Mouse (Mus musculus): ENCODE results near the gene Irf3. TPM values are rescaled to one million over a fixed set of nuclear protein-coding genes. Genes with fewer than 3 reads are reported as not detected.

Irf3 gene
- polyA plus RNA-seq, 1 experiment from 2014 or later, result 55.7 TPM

- Histone ChIP-seq H3K27ac (replicated peaks) (peak overlapping the region; percentile 96), H3K9me3 (ENCODE audit: control insufficient read depth, low read length) (no peaks in the 10 kb centered on the region), H3K9ac (ENCODE audit: low read length) (peak overlapping the region; percentile 93), H3K4me2 (replicated peaks; ENCODE audit: low read depth) (peak overlapping the region; percentile 86), H3K4me1 (replicated peaks; ENCODE audit: control insufficient read depth, insufficient read depth) (no peaks in the 10 kb centered on the region), H3K4me3 (ENCODE audit: low read depth, low read length) (peak overlapping the region; percentile 90), H3K36me3 (ENCODE audit: control insufficient read depth, insufficient read depth, low read length) (peaks cover 15% of the 10 kb centered on the region), H3K27me3 (ENCODE audit: control insufficient read depth, insufficient read depth, low read length) (no peaks in the 10 kb centered on the region)
- ATAC-seq (ENCODE audit: low FRiP score, low TSS enrichment), result no peak
- peak; percentile 75 for DNase-seq (ENCODE audit: low spot score)
- TF ChIP-seq EP300 (optimal IDR thresholded peaks at IDR 0.05) (no peak), CTCF (IDR thresholded peaks at IDR 0.05; ENCODE audit: low read depth) (peak; percentile 62)
- under 1% methylated on average over 38 of the region's 45 CpGs for whole genome bisulfite sequencing
Measured at GRCm38 (mm10) chr7:44985595-44986191, 11.8 kb upstream of the Irf3 start.

GRCm38 (mm10) chr7:44986192-44986878 is 11.1 kb upstream of the Irf3 start, which contains the start of gene Prmt1:
Gene Prmt1 (minus strand): TSS chr7:44986568.
- WGBS, result under 1% methylated on average over 42 of the region's 42 CpGs
- no peak for TF ChIP-seq CTCF (IDR thresholded peaks at IDR 0.05; ENCODE audit: low read depth)
- TF ChIP-seq EP300 (optimal IDR thresholded peaks at IDR 0.05), result peak; percentile 90
- H3K36me3 ChIP-seq (ENCODE audit: control insufficient read depth, insufficient read depth, low read length), result peaks cover 11% of the 10 kb centered on the region

GRCm38 (mm10) chr7:44986879-44987718 is 10.3 kb upstream of the Irf3 start:
- H3K9me3 ChIP-seq (ENCODE audit: control insufficient read depth, low read length), result no peaks in the 10 kb centered on the region
- DNase-seq (ENCODE audit: low spot score), result no peak
- no peaks in the 10 kb centered on the region for H3K27me3 ChIP-seq (ENCODE audit: control insufficient read depth, insufficient read depth, low read length)
- peak; percentile 53 for ATAC-seq (ENCODE audit: low FRiP score, low TSS enrichment)
- H3K4me3 ChIP-seq (ENCODE audit: low read depth, low read length), result peak overlapping the region; percentile 51
- peaks cover 3% of the 10 kb centered on the region; the same call in 1 of the 2 replicates for H3K36me3 ChIP-seq (ENCODE audit: control insufficient read depth, insufficient read depth, low read length)
- TF ChIP-seq EP300 (optimal IDR thresholded peaks at IDR 0.05) (no peak), CTCF (IDR thresholded peaks at IDR 0.05; ENCODE audit: low read depth) (no peak)
- no peaks in the 10 kb centered on the region for H3K4me1 ChIP-seq (replicated peaks; ENCODE audit: control insufficient read depth, insufficient read depth)
- H3K4me2 ChIP-seq (replicated peaks; ENCODE audit: low read depth), result peak overlapping the region; percentile 53
- WGBS, result under 1% methylated on average over 29 of the region's 29 CpGs
- H3K9ac ChIP-seq (ENCODE audit: low read length), result peak overlapping the region; percentile 67
- peak overlapping the region; percentile 82 for H3K27ac ChIP-seq (replicated peaks)

More at GRCm38 (mm10) chr7:44986192-44986878, 11.1 kb upstream of the Irf3 start, which contains the start of gene Prmt1:
- Histone ChIP-seq H3K27ac (replicated peaks) (peak within 1 kb of the TSS; percentile 96), H3K4me3 (ENCODE audit: low read depth, low read length) (peak within 1 kb of the TSS; percentile 90), H3K27me3 (ENCODE audit: control insufficient read depth, insufficient read depth, low read length) (no peaks in the 10 kb centered on the region), H3K4me1 (replicated peaks; ENCODE audit: control insufficient read depth, insufficient read depth) (no peaks in the 10 kb centered on the region), H3K9me3 (ENCODE audit: control insufficient read depth, low read length) (no peaks in the 10 kb centered on the region), H3K9ac (ENCODE audit: low read length) (peak within 1 kb of the TSS; percentile 93), H3K4me2 (replicated peaks; ENCODE audit: low read depth) (peak within 1 kb of the TSS; percentile 86)
- peak; percentile 97 for ATAC-seq (ENCODE audit: low FRiP score, low TSS enrichment)
- DNase-seq (ENCODE audit: low spot score), result peak; percentile 98

GRCm38 (mm10) chr7:44996672-44997071 is 776 bp upstream of the Irf3 start:
- Histone ChIP-seq H3K4me2 (replicated peaks; ENCODE audit: low read depth) (peak overlapping the region; percentile 79), H3K27ac (replicated peaks) (peak overlapping the region; percentile 56), H3K9me3 (ENCODE audit: control insufficient read depth, low read length) (no peaks in the 10 kb centered on the region), H3K36me3 (ENCODE audit: control insufficient read depth, insufficient read depth, low read length) (peaks cover 8% of the 10 kb centered on the region; the same call in 1 of the 2 replicates), H3K9ac (ENCODE audit: low read length) (peak overlapping the region; percentile 74), H3K4me1 (replicated peaks; ENCODE audit: control insufficient read depth, insufficient read depth) (peaks cover 8% of the 10 kb centered on the region), H3K27me3 (ENCODE audit: control insufficient read depth, insufficient read depth, low read length) (no peaks in the 10 kb centered on the region), H3K4me3 (ENCODE audit: low read depth, low read length) (peak overlapping the region; percentile 67)
- 8% methylated on average over 10 of the region's 10 CpGs for WGBS
- ATAC-seq (ENCODE audit: low FRiP score, low TSS enrichment) (no peak), DNase-seq (ENCODE audit: low spot score) (no peak)
- TF ChIP-seq EP300 (optimal IDR thresholded peaks at IDR 0.05), result no peak
- no peak for TF ChIP-seq CTCF (IDR thresholded peaks at IDR 0.05; ENCODE audit: low read depth)

GRCm38 (mm10) chr7:44997940-44998428 is 536 bp downstream of the Irf3 start:
- Histone ChIP-seq H3K27me3 (ENCODE audit: control insufficient read depth, insufficient read depth, low read length) (no peaks in the 10 kb centered on the region), H3K27ac (replicated peaks) (peak overlapping the region; percentile 95), H3K4me3 (ENCODE audit: low read depth, low read length) (peak overlapping the region; percentile 67), H3K36me3 (ENCODE audit: control insufficient read depth, insufficient read depth, low read length) (peaks cover 17% of the 10 kb centered on the region), H3K4me2 (replicated peaks; ENCODE audit: low read depth) (peak overlapping the region; percentile 79), H3K9ac (ENCODE audit: low read length) (peak overlapping the region; percentile 84), H3K9me3 (ENCODE audit: control insufficient read depth, low read length) (no peaks in the 10 kb centered on the region), H3K4me1 (replicated peaks; ENCODE audit: control insufficient read depth, insufficient read depth) (peaks cover 8% of the 10 kb centered on the region)
- ATAC-seq (ENCODE audit: low FRiP score, low TSS enrichment), result no peak; the same call in 1 of the 2 replicates
- no peak for DNase-seq (ENCODE audit: low spot score)
- TF ChIP-seq CTCF (IDR thresholded peaks at IDR 0.05; ENCODE audit: low read depth) (no peak), EP300 (optimal IDR thresholded peaks at IDR 0.05) (no peak)
- 2% methylated on average over 15 of the region's 15 CpGs for WGBS

Measured in stomach, postnatal 0 days (tissue).